Mouse (Mus musculus) small intestine, adult 2 months (tissue): Measurements from ENCODE around the gene Dennd1c. TPM values are rescaled to one million over a fixed set of nuclear protein-coding genes. Genes with fewer than 3 reads are reported as not detected.

Experiments
- H3K27ac ChIP-seq: fragments of 200-500 bp; 2 replicates; pipeline ENCODE4 v1.5.1; 2012; ENCODE audit warnings: low read depth, low read length, control low read depth, inconsistent platforms; ENCODE audit not compliant: insufficient read depth
- H3K27me3 ChIP-seq: fragments of 200-500 bp; 2 replicates; pipeline ENCODE4 v1.6.1; 2012; ENCODE audit warnings: mild to moderate bottlenecking, moderate library complexity, low read length, inconsistent platforms; ENCODE audit not compliant: control insufficient read depth, insufficient read depth
- H3K36me3 ChIP-seq: fragments of 200-500 bp; 2 replicates; pipeline ENCODE4 v1.6.1; 2012; ENCODE audit warnings: mild to moderate bottlenecking, low read length, control low read depth, inconsistent platforms; ENCODE audit not compliant: control insufficient read depth, insufficient read depth
- H3K4me1 ChIP-seq: fragments of 200-500 bp; 2 replicates; pipeline ENCODE4 v1.6.1; 2012; ENCODE audit warnings: low read length, inconsistent platforms, mixed read lengths; ENCODE audit not compliant: control insufficient read depth, insufficient read depth, insufficient read length
- H3K4me3 ChIP-seq: fragments of 200-500 bp; 2 replicates; pipeline ENCODE4 v1.5.1; 2012; ENCODE audit warnings: low read depth, mild to moderate bottlenecking, control low read depth, inconsistent platforms, low read length, moderate library complexity
- CTCF ChIP-seq: fragments of 200-500 bp; IDR thresholded peaks from 2 replicates; pipeline ENCODE4 v1.5.1; 2012; ENCODE audit warnings: low read depth, mild to moderate bottlenecking, control low read depth, inconsistent platforms, low read length, moderate library complexity, mixed read lengths; ENCODE audit not compliant: insufficient replicate concordance, insufficient read length; ENCODE audit errors: extremely low read depth
- POLR2A ChIP-seq: fragments of 200-500 bp; IDR thresholded peaks from 2 replicates; pipeline ENCODE4 v1.6.1; 2012; ENCODE audit warnings: low read depth, mild to moderate bottlenecking, control low read depth, inconsistent platforms, low read length, moderate library complexity
- WGBS: fragments of 180-500 bp; shearing (Covaris S2); methylation state at CpG from one replicate; pipeline ENCODE4 v1.1.7; 2018; 5-methylcytosine and 5-hydroxymethylcytosine counted together
- polyA plus RNA-seq: library from polyadenylated mRNA; depleted of rRNA; stranded (reverse); fragments of >200 nt; gene quantifications from 2 replicates; pipeline ENCODE4 v1.2.3, GENCODE M21; 2012

Gene Dennd1c
- polyA plus RNA-seq, 1 experiment = 13.6 TPM

DNA sequence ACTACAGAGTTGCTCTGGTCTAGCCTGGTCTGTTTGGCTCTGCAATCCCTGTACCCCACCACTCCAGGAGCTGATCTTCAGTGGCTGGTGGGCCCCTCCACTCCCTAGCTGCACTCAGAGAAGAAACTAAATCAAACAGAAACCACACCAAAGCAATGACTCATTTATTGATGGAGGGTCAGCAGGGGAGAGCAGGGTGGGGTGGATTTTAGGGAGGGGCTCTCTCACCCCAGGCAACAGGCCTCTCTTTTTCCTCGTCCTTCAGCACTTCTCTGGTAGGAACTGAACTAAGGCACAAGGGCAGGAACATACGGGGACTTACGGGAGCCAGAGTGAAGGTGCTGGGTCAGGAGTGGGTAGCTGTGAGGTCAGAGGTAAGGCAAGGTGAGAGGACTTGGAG is 1.6 kb upstream of the Dennd1c start:
- Histone ChIP-seq H3K27ac (no peak overlapping the region), H3K4me3 (no peak overlapping the region), H3K36me3 (no peaks in the 10 kb centered on the region), H3K4me1 (no peaks in the 10 kb centered on the region; the same call in 1 of the 2 replicates), H3K27me3 (no peaks in the 10 kb centered on the region)
- WGBS = 59% methylated on average over 3 of the region's 3 CpGs
- TF ChIP-seq CTCF = no peak
- TF ChIP-seq POLR2A = no peak

DNA sequence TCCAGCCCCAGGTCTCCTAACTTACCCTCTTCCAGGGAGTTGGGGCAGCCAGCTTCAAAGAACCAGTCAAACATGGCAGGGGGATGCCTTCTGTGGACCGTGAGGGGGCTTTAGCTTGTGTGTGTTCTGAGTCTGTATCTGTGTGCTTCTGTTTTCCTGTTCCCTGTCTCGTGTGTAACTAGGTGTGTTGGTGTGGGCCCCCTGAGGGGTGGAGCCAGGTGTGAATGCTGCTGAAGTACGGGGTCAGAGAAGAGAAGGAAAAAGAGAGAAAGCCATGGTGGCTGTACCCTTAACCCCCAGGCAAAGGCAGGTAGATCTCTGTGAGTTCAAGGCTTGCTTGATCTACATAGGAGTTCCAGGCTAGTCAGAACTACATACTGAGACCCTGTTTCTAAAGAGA is 1.4 kb downstream of the Dennd1c start:
- no peaks in the 10 kb centered on the region for H3K27me3 ChIP-seq
- WGBS = 38% methylated on average over 3 of the region's 3 CpGs
- TF ChIP-seq CTCF (no peak), POLR2A (no peak)
- no peaks in the 10 kb centered on the region; the same call in 1 of the 2 replicates for H3K4me1 ChIP-seq
- H3K27ac ChIP-seq = no peak overlapping the region
- H3K36me3 ChIP-seq = no peaks in the 10 kb centered on the region
- no peak overlapping the region for H3K4me3 ChIP-seq

GRCm38 (mm10) chr17:57070699-57071098 is 7.6 kb downstream of the Dennd1c start:
- Histone ChIP-seq H3K36me3 (peaks cover 25% of the 10 kb centered on the region), H3K27ac (no peak overlapping the region), H3K4me3 (no peak overlapping the region), H3K4me1 (no peaks in the 10 kb centered on the region), H3K27me3 (no peaks in the 10 kb centered on the region)
- WGBS = 11% methylated on average over 11 of the region's 11 CpGs
- no peak for TF ChIP-seq POLR2A
- no peak for TF ChIP-seq CTCF

DNA sequence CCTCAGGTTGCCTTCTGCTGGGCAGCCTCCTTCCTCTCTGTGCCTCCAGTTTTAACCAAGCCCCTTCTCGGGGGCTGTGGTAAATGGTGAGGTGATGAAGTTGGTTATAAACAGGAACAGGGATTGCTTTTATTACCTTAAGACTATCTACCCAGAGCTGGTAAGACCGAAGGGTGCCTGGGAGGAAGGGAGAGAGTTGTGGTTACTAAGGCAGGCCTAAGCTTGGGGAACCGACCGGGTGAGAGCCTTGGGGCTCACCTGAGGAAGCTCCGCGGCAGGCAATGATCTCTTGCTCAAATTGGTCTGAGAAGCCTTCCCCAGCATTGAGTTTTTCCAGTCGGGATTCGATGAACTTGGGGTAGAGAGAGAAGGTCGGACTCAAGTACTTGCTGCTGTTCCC is 8.0 kb downstream of the Dennd1c start:
- H3K27me3 ChIP-seq = no peaks in the 10 kb centered on the region
- no peak overlapping the region for H3K4me3 ChIP-seq
- H3K4me1 ChIP-seq = peaks cover 2% of the 10 kb centered on the region; the same call in 1 of the 2 replicates
- H3K36me3 ChIP-seq = peaks cover 29% of the 10 kb centered on the region
- TF ChIP-seq POLR2A (no peak), CTCF (no peak)
- no peak overlapping the region for H3K27ac ChIP-seq
- 19% methylated on average over 9 of the region's 9 CpGs for WGBS

- TF ChIP-seq CTCF (no peak), POLR2A (no peak)
- Histone ChIP-seq H3K4me1 (peaks cover 8% of the 10 kb centered on the region; the same call in 1 of the 2 replicates), H3K27ac (no peak overlapping the region), H3K4me3 (no peak overlapping the region), H3K27me3 (no peaks in the 10 kb centered on the region), H3K36me3 (peaks cover 33% of the 10 kb centered on the region)
- 79% methylated on average over 5 of the region's 5 CpGs for WGBS
These were observed 11.4 kb downstream of the Dennd1c start for GRCm38 (mm10) chr17:57066908-57067307.

- H3K27ac ChIP-seq = peak overlapping the region; percentile 98
- H3K4me1 ChIP-seq = peaks cover 13% of the 10 kb centered on the region; the same call in 1 of the 2 replicates
- H3K36me3 ChIP-seq = peaks cover 28% of the 10 kb centered on the region
- H3K4me3 ChIP-seq = peak overlapping the region; percentile 72
- WGBS = 8% methylated on average over 8 of the region's 8 CpGs
- TF ChIP-seq POLR2A = peak; percentile 28; the same call in 1 of the 2 replicates
- TF ChIP-seq CTCF = no peak
- H3K27me3 ChIP-seq = no peaks in the 10 kb centered on the region
These were observed 15.3 kb downstream of the Dennd1c start for GRCm38 (mm10) chr17:57063031-57063430.

- peaks cover 13% of the 10 kb centered on the region; the same call in 1 of the 2 replicates for H3K4me1 ChIP-seq
- peak overlapping the region; percentile 98 for H3K27ac ChIP-seq
- no peaks in the 10 kb centered on the region for H3K27me3 ChIP-seq
- H3K4me3 ChIP-seq = peak overlapping the region; percentile 72
- H3K36me3 ChIP-seq = peaks cover 26% of the 10 kb centered on the region
- WGBS = 5% methylated on average over 22 of the region's 22 CpGs
- TF ChIP-seq POLR2A (no peak), CTCF (no peak)
These were observed 15.8 kb downstream of the Dennd1c start for GRCm38 (mm10) chr17:57062548-57062947.

- peak overlapping the region; percentile 98 for H3K27ac ChIP-seq
- WGBS = 2% methylated on average over 39 of the region's 39 CpGs
These were observed 16.2 kb downstream of the Dennd1c start for GRCm38 (mm10) chr17:57062011-57062521.

More at GRCm38 (mm10) chr17:57062011-57062521, 16.2 kb downstream of the Dennd1c start:
- Histone ChIP-seq H3K36me3 (peaks cover 21% of the 10 kb centered on the region), H3K4me1 (peaks cover 13% of the 10 kb centered on the region; the same call in 1 of the 2 replicates), H3K4me3 (peak overlapping the region; percentile 72), H3K27me3 (no peaks in the 10 kb centered on the region)
- TF ChIP-seq CTCF (no peak), POLR2A (peak; percentile 67; the same call in 1 of the 2 replicates)
